Mouse (Mus musculus) forebrain, embryonic 10.5 days (tissue): ENCODE measurements at regions not wholly inside any gene's neighbourhood (a gene's known extent, or its start where the extent isn't known, plus 50 kb on each side); places are given as distances from the start of the nearest gene placed in this dataset.

Source experiments
- DNase-seq: peaks from one replicate; pipeline ENCODE4 v3.0.0-alpha.2; 2017; ENCODE audit warnings: low spot score; ENCODE audit errors: extremely low spot score
- H3K27ac ChIP-seq: fragments of 300-500 bp; sonication (generic); 2 replicates; pipeline ENCODE4 v1.5.1; 2016; ENCODE audit warnings: mild to moderate bottlenecking
- H3K27me3 ChIP-seq: fragments of 300-500 bp; sonication (generic); 2 replicates; pipeline ENCODE4 v1.6.1; 2016; ENCODE audit warnings: mild to moderate bottlenecking; ENCODE audit not compliant: poor library complexity, severe bottlenecking
- H3K36me3 ChIP-seq: fragments of 300-500 bp; sonication (generic); replicated peaks from 2 replicates; pipeline ENCODE4 v1.6.1; 2016; ENCODE audit warnings: mild to moderate bottlenecking, moderate library complexity
- H3K4me1 ChIP-seq: fragments of 300-500 bp; sonication (generic); 2 replicates; pipeline ENCODE4 v1.6.1; 2016
- H3K4me3 ChIP-seq: fragments of 300-500 bp; sonication (generic); 2 replicates; pipeline ENCODE4 v1.5.1; 2016; ENCODE audit warnings: mild to moderate bottlenecking, moderate library complexity
- H3K9me3 ChIP-seq: fragments of 300-500 bp; sonication (generic); 2 replicates; pipeline ENCODE4 v1.6.1; 2016; ENCODE audit warnings: mild to moderate bottlenecking, moderate library complexity
- WGBS: fragments of 180-500 bp; shearing (Covaris S2); methylation state at CpG from one replicate; pipeline ENCODE4 v1.1.7; 2016; 5-methylcytosine and 5-hydroxymethylcytosine counted together

DNA sequence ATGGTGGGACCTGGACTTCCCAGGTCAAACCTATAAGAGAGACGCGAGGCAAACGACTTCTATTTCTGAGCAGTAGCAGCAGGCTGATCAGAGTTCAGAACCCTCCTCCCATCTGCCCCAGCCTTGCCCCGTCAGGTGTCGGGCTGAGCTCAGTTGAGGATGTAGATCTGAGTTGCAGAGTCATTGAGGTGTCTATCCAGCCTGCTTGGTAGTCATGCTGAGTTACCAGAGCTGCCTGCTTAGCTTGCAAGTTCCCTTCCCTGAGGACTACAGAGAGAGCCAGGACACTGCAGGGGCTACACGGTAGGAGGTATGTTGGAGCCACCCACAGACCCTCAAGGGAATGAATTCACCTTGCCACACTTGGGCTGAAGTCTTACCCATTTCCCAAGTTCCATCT, 653.0 kb downstream of the Zfp706 start:
- Histone ChIP-seq H3K4me1 (no peaks in the 10 kb centered on the region), H3K9me3 (no peaks in the 10 kb centered on the region), H3K36me3 (no peaks in the 10 kb centered on the region), H3K27me3 (no peaks in the 10 kb centered on the region), H3K27ac (no peak overlapping the region), H3K4me3 (no peak overlapping the region)
- WGBS: 81% methylated on average over 6 of the region's 6 CpGs
- no peak for DNase-seq

DNA sequence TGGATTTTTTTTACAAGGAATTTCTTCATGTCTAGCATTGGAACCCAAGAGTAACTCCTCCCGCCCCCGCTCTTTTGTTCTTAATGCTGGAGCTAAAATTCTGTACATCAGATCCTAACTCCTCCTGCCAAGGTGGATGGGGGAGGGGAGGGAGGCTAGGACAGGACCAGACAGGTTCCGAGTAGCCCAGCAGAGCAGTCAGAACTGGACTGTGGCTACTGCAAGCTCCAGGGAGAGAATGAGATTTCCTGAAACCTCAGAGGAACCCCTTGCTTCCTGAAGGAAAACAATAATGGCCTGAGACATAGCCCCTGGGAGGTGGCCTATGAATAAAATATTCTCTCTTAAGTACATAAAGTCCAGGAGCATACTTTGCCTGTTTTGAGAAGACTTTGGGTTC, 653.8 kb downstream of the Zfp706 start:
- Histone ChIP-seq H3K9me3 (no peaks in the 10 kb centered on the region), H3K27ac (no peak overlapping the region), H3K36me3 (no peaks in the 10 kb centered on the region), H3K4me1 (no peaks in the 10 kb centered on the region), H3K4me3 (no peak overlapping the region), H3K27me3 (no peaks in the 10 kb centered on the region)
- DNase-seq: no peak
- 87% methylated on average over 3 of the region's 3 CpGs for WGBS

GRCm38 (mm10) chr15:36352929-36353328, 654.6 kb downstream of the Zfp706 start:
- DNase-seq: no peak
- Histone ChIP-seq H3K27me3 (no peaks in the 10 kb centered on the region), H3K9me3 (no peaks in the 10 kb centered on the region), H3K27ac (no peak overlapping the region), H3K36me3 (no peaks in the 10 kb centered on the region), H3K4me1 (no peaks in the 10 kb centered on the region), H3K4me3 (no peak overlapping the region)
- WGBS: 61% methylated on average over 1 of the region's 1 CpGs

- H3K4me1 ChIP-seq: no peaks in the 10 kb centered on the region
- no peaks in the 10 kb centered on the region for H3K9me3 ChIP-seq
- WGBS: 67% methylated on average over 3 of the region's 3 CpGs
- H3K27ac ChIP-seq: no peak overlapping the region
- H3K36me3 ChIP-seq: no peaks in the 10 kb centered on the region
- no peaks in the 10 kb centered on the region for H3K27me3 ChIP-seq
- no peak for DNase-seq
- H3K4me3 ChIP-seq: no peak overlapping the region
Observed at GRCm38 (mm10) chr15:36351693-36352092, 655.9 kb downstream of the Zfp706 start.

GRCm38 (mm10) chr15:36348348-36348747, 659.2 kb downstream of the Zfp706 start:
- WGBS: 91% methylated on average over 5 of the region's 5 CpGs
- no peaks in the 10 kb centered on the region for H3K9me3 ChIP-seq
- no peak for DNase-seq

DNA sequence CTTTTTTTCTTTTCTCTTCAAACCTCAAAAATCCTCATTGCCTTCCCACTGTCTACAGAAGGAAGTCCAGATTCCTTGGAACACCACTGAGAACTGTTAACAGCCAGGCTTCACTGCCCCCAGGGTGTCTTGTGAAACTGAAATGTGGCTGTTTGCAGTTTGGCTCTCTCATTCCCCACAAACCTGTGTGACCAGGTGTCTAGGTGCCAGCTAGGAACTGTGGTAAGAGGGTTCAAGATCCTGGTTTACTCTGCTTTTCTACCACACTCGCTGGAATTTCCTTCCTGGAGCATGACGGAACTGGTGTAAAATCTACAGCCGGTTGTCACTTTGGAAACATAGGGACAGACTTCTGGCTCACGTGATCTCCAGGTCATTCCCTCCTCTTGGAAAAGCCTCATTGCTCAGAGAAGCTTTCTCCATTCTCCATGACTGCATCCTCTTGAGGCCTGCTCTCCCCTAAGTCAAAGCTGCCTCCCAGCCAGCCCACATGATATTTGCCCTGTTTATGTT, 660.2 kb downstream of the Zfp706 start:
- 84% methylated on average over 4 of the region's 4 CpGs for WGBS
- H3K36me3 ChIP-seq: no peaks in the 10 kb centered on the region
- no peaks in the 10 kb centered on the region for H3K27me3 ChIP-seq
- H3K27ac ChIP-seq: no peak overlapping the region
- DNase-seq: no peak
- H3K9me3 ChIP-seq: no peaks in the 10 kb centered on the region
- no peak overlapping the region for H3K4me3 ChIP-seq
- no peaks in the 10 kb centered on the region for H3K4me1 ChIP-seq

More at GRCm38 (mm10) chr15:36348348-36348747, 659.2 kb downstream of the Zfp706 start:
- H3K36me3 ChIP-seq: no peaks in the 10 kb centered on the region
- H3K4me1 ChIP-seq: no peaks in the 10 kb centered on the region
- H3K27me3 ChIP-seq: no peaks in the 10 kb centered on the region
- H3K27ac ChIP-seq: no peak overlapping the region
- no peak overlapping the region for H3K4me3 ChIP-seq

DNA sequence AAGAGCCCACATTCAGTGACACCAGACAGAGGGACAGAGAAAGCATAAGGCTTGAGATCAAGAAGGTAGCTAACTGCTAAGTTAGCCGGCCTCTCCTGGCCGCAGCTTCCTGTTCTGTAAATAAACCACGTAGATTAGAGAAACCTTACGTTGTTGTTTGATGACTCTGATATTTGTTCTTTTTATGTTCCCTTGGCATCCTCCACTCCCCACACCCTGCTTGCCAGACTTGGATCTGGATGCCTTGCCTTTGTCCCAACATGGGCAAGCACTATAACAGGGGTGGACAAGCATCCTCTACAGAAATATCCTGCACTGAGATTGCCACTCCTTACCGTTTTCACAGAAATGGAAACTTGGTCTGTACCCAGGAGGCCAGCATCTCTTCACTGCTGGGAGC, 661.4 kb downstream of the Zfp706 start:
- Histone ChIP-seq H3K36me3 (no peaks in the 10 kb centered on the region), H3K4me3 (no peak overlapping the region), H3K4me1 (no peaks in the 10 kb centered on the region), H3K9me3 (no peaks in the 10 kb centered on the region), H3K27me3 (no peaks in the 10 kb centered on the region), H3K27ac (no peak overlapping the region)
- no peak for DNase-seq
- 91% methylated on average over 5 of the region's 5 CpGs for WGBS

- Histone ChIP-seq H3K27me3 (no peaks in the 10 kb centered on the region), H3K9me3 (no peaks in the 10 kb centered on the region), H3K36me3 (no peaks in the 10 kb centered on the region), H3K4me3 (no peak overlapping the region), H3K4me1 (no peaks in the 10 kb centered on the region), H3K27ac (no peak overlapping the region)
- WGBS: 88% methylated on average over 4 of the region's 4 CpGs
- no peak for DNase-seq
Observed at GRCm38 (mm10) chr15:36345413-36345812, 662.2 kb downstream of the Zfp706 start.

GRCm38 (mm10) chr15:36339971-36340550, 667.5 kb downstream of the Zfp706 start:
- Histone ChIP-seq H3K9me3 (no peaks in the 10 kb centered on the region), H3K4me3 (no peak overlapping the region), H3K4me1 (no peaks in the 10 kb centered on the region), H3K27ac (no peak overlapping the region), H3K27me3 (no peaks in the 10 kb centered on the region), H3K36me3 (no peaks in the 10 kb centered on the region)
- DNase-seq: no peak
- 87% methylated on average over 5 of the region's 5 CpGs for WGBS

GRCm38 (mm10) chr15:36338766-36339165, 668.8 kb downstream of the Zfp706 start:
- Histone ChIP-seq H3K27ac (no peak overlapping the region), H3K9me3 (no peaks in the 10 kb centered on the region), H3K4me1 (no peaks in the 10 kb centered on the region), H3K36me3 (no peaks in the 10 kb centered on the region), H3K27me3 (no peaks in the 10 kb centered on the region), H3K4me3 (no peak overlapping the region)
- no peak for DNase-seq
- 91% methylated on average over 2 of the region's 2 CpGs for WGBS

- Histone ChIP-seq H3K27ac (no peak overlapping the region), H3K36me3 (no peaks in the 10 kb centered on the region), H3K4me1 (no peaks in the 10 kb centered on the region), H3K4me3 (no peak overlapping the region), H3K9me3 (no peaks in the 10 kb centered on the region), H3K27me3 (no peaks in the 10 kb centered on the region)
- DNase-seq: no peak
- WGBS: 90% methylated on average over 2 of the region's 2 CpGs
Observed at GRCm38 (mm10) chr15:36336857-36337256, 670.7 kb downstream of the Zfp706 start.

- H3K27me3 ChIP-seq: no peaks in the 10 kb centered on the region
- no peaks in the 10 kb centered on the region for H3K36me3 ChIP-seq
- H3K9me3 ChIP-seq: no peaks in the 10 kb centered on the region
- H3K4me1 ChIP-seq: no peaks in the 10 kb centered on the region
- WGBS: 75% methylated on average over 2 of the region's 2 CpGs
- no peak overlapping the region for H3K27ac ChIP-seq
- H3K4me3 ChIP-seq: no peak overlapping the region
- no peak for DNase-seq
Observed at GRCm38 (mm10) chr15:36335116-36335515, 672.5 kb downstream of the Zfp706 start.

DNA sequence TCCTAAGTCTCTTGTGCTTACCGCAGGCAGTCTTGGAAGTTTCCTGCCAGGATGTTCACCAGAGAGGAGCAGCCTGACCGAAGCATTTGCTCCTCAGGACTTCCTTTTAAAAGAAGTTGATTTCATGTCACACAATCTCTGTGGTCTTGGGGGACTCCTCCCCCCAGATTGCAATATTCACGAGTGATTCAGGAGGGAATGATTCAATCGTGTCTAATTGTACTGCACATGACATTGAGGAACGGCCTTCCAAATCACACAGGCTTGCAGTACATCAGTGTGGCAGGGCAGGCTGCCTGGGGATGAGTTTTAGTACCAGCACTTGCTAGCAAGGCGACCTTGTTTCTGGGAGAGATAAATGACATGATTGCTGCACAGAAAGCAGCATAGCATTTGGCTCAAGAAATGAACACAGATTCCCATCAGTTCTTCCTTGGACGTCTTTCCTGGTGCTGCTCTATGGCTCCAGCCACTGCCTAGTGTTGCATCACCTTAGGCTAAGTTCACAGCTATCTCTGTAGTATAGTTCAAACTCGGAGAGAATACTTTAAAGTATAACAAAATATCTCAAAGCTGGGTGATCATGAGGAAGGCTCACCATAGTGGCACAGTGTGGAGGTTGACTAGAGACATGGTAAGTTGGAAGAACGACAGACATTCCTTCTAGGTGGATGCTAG, 673.0 kb downstream of the Zfp706 start:
- 88% methylated on average over 9 of the region's 9 CpGs for WGBS
- H3K27me3 ChIP-seq: no peaks in the 10 kb centered on the region
- no peak for DNase-seq
- H3K36me3 ChIP-seq: no peaks in the 10 kb centered on the region
- no peak overlapping the region for H3K27ac ChIP-seq
- H3K4me1 ChIP-seq: no peaks in the 10 kb centered on the region
- H3K4me3 ChIP-seq: no peak overlapping the region
- no peaks in the 10 kb centered on the region for H3K9me3 ChIP-seq
